Mouse (Mus musculus): ENCODE data around the gene Irak2. TPM values are rescaled to one million over a fixed set of nuclear protein-coding genes. Genes with fewer than 3 reads are reported as not detected.

Irak2 gene
- polyA plus RNA-seq, 1 experiment from 2014 or later: 1.3 TPM

GRCm38 (mm10) chr6:113643967-113644366 lies 5.7 kb downstream of the Irak2 start:
- WGBS: 98% methylated on average over 2 of the region's 2 CpGs
- H3K27me3 ChIP-seq: no peaks in the 10 kb centered on the region
- H3K9ac ChIP-seq (replicated peaks): no peak overlapping the region
- no peaks in the 10 kb centered on the region for H3K36me3 ChIP-seq
- H3K9me3 ChIP-seq: no peaks in the 10 kb centered on the region
- H3K4me2 ChIP-seq (replicated peaks): no peak overlapping the region
- H3K4me3 ChIP-seq (replicated peaks): no peak overlapping the region
- ATAC-seq: no peak
- H3K27ac ChIP-seq: no peak overlapping the region
- no peaks in the 10 kb centered on the region for H3K4me1 ChIP-seq (replicated peaks)

- H3K36me3 ChIP-seq: no peaks in the 10 kb centered on the region
- no peaks in the 10 kb centered on the region for H3K4me1 ChIP-seq (replicated peaks)
- H3K9ac ChIP-seq (replicated peaks): no peak overlapping the region
- no peak for ATAC-seq
- WGBS: 85% methylated on average over 8 of the region's 8 CpGs
- no peaks in the 10 kb centered on the region for H3K9me3 ChIP-seq
- no peak overlapping the region for H3K4me3 ChIP-seq (replicated peaks)
- H3K27ac ChIP-seq: no peak overlapping the region
- no peak overlapping the region for H3K4me2 ChIP-seq (replicated peaks)
- no peaks in the 10 kb centered on the region for H3K27me3 ChIP-seq
Observed at GRCm38 (mm10) chr6:113644808-113645207, 6.5 kb downstream of the Irak2 start.

- WGBS: 87% methylated on average over 7 of the region's 7 CpGs
- H3K4me2 ChIP-seq (replicated peaks): no peak overlapping the region
Observed at GRCm38 (mm10) chr6:113649346-113650196, 11.3 kb downstream of the Irak2 start.

GRCm38 (mm10) chr6:113650197-113650640 lies 12.0 kb downstream of the Irak2 start:
- Histone ChIP-seq H3K27me3 (no peaks in the 10 kb centered on the region), H3K4me2 (replicated peaks) (no peak overlapping the region), H3K9ac (replicated peaks) (no peak overlapping the region), H3K4me3 (replicated peaks) (no peak overlapping the region), H3K9me3 (no peaks in the 10 kb centered on the region), H3K36me3 (no peaks in the 10 kb centered on the region), H3K4me1 (replicated peaks) (no peaks in the 10 kb centered on the region), H3K27ac (no peak overlapping the region)
- 79% methylated on average over 4 of the region's 4 CpGs for WGBS
- no peak for ATAC-seq

More at GRCm38 (mm10) chr6:113649346-113650196, 11.3 kb downstream of the Irak2 start:
- Histone ChIP-seq H3K27me3 (no peaks in the 10 kb centered on the region), H3K27ac (no peak overlapping the region), H3K9ac (replicated peaks) (no peak overlapping the region), H3K9me3 (no peaks in the 10 kb centered on the region), H3K4me3 (replicated peaks) (no peak overlapping the region), H3K4me1 (replicated peaks) (no peaks in the 10 kb centered on the region), H3K36me3 (no peaks in the 10 kb centered on the region)
- ATAC-seq: no peak

GRCm38 (mm10) chr6:113651626-113652025 lies 13.4 kb downstream of the Irak2 start:
- no peak for ATAC-seq
- H3K36me3 ChIP-seq: no peaks in the 10 kb centered on the region
- no peaks in the 10 kb centered on the region for H3K4me1 ChIP-seq (replicated peaks)
- H3K4me2 ChIP-seq (replicated peaks): no peak overlapping the region
- no peak overlapping the region for H3K4me3 ChIP-seq (replicated peaks)
- H3K9me3 ChIP-seq: no peaks in the 10 kb centered on the region
- H3K9ac ChIP-seq (replicated peaks): no peak overlapping the region
- no peaks in the 10 kb centered on the region for H3K27me3 ChIP-seq
- WGBS: 63% methylated on average over 3 of the region's 3 CpGs
- H3K27ac ChIP-seq: no peak overlapping the region

GRCm38 (mm10) chr6:113653551-113653950 lies 15.3 kb downstream of the Irak2 start:
- no peak for ATAC-seq
- Histone ChIP-seq H3K27me3 (no peaks in the 10 kb centered on the region), H3K4me1 (replicated peaks) (no peaks in the 10 kb centered on the region), H3K4me2 (replicated peaks) (no peak overlapping the region), H3K36me3 (no peaks in the 10 kb centered on the region), H3K9me3 (no peaks in the 10 kb centered on the region), H3K27ac (no peak overlapping the region), H3K9ac (replicated peaks) (no peak overlapping the region), H3K4me3 (replicated peaks) (no peak overlapping the region)
- WGBS: 92% methylated on average over 7 of the region's 7 CpGs

- Histone ChIP-seq H3K27ac (no peak overlapping the region), H3K27me3 (no peaks in the 10 kb centered on the region), H3K4me3 (replicated peaks) (no peak overlapping the region), H3K36me3 (no peaks in the 10 kb centered on the region), H3K4me1 (replicated peaks) (no peaks in the 10 kb centered on the region), H3K9me3 (no peaks in the 10 kb centered on the region), H3K4me2 (replicated peaks) (no peak overlapping the region), H3K9ac (replicated peaks) (no peak overlapping the region)
- no peak for ATAC-seq
- 86% methylated on average over 8 of the region's 8 CpGs for WGBS
Observed at GRCm38 (mm10) chr6:113654102-113654501, 15.8 kb downstream of the Irak2 start.

- ATAC-seq: no peak
- Histone ChIP-seq H3K27me3 (no peaks in the 10 kb centered on the region), H3K36me3 (no peaks in the 10 kb centered on the region), H3K4me2 (replicated peaks) (no peak overlapping the region), H3K4me1 (replicated peaks) (no peaks in the 10 kb centered on the region), H3K9me3 (no peaks in the 10 kb centered on the region), H3K4me3 (replicated peaks) (no peak overlapping the region), H3K27ac (no peak overlapping the region), H3K9ac (replicated peaks) (no peak overlapping the region)
- 87% methylated on average over 16 of the region's 16 CpGs for WGBS
Observed at GRCm38 (mm10) chr6:113654753-113655397, 16.6 kb downstream of the Irak2 start.

GRCm38 (mm10) chr6:113655475-113655874 lies 17.2 kb downstream of the Irak2 start:
- ATAC-seq: no peak
- Histone ChIP-seq H3K27ac (no peak overlapping the region), H3K27me3 (no peaks in the 10 kb centered on the region), H3K4me2 (replicated peaks) (no peak overlapping the region), H3K36me3 (no peaks in the 10 kb centered on the region), H3K9ac (replicated peaks) (no peak overlapping the region), H3K9me3 (no peaks in the 10 kb centered on the region), H3K4me3 (replicated peaks) (no peak overlapping the region), H3K4me1 (replicated peaks) (no peaks in the 10 kb centered on the region)
- WGBS: 87% methylated on average over 3 of the region's 3 CpGs

GRCm38 (mm10) chr6:113656847-113657246 lies 18.6 kb downstream of the Irak2 start:
- 82% methylated on average over 6 of the region's 6 CpGs for WGBS
- H3K4me1 ChIP-seq (replicated peaks): 0 out of 2 replicates have a peak, but pooled peaks cover 3% of the 10 kb centered on the region
- ATAC-seq: no peak
- no peak overlapping the region for H3K4me2 ChIP-seq (replicated peaks)
- H3K27me3 ChIP-seq: no peaks in the 10 kb centered on the region
- H3K9me3 ChIP-seq: no peaks in the 10 kb centered on the region
- no peak overlapping the region for H3K9ac ChIP-seq (replicated peaks)
- no peak overlapping the region for H3K4me3 ChIP-seq (replicated peaks)
- H3K27ac ChIP-seq: no peak overlapping the region
- H3K36me3 ChIP-seq: no peaks in the 10 kb centered on the region

- Histone ChIP-seq H3K4me1 (replicated peaks) (0 out of 2 replicates have a peak, but pooled peaks cover 3% of the 10 kb centered on the region), H3K27ac (no peak overlapping the region), H3K27me3 (no peaks in the 10 kb centered on the region), H3K4me3 (replicated peaks) (no peak overlapping the region), H3K9ac (replicated peaks) (no peak overlapping the region), H3K9me3 (no peaks in the 10 kb centered on the region), H3K36me3 (no peaks in the 10 kb centered on the region), H3K4me2 (replicated peaks) (no peak overlapping the region)
- 63% methylated on average over 3 of the region's 3 CpGs for WGBS
- ATAC-seq: no peak
Observed at GRCm38 (mm10) chr6:113658226-113658625, 20.0 kb downstream of the Irak2 start.

GRCm38 (mm10) chr6:113659648-113660491 lies 21.6 kb downstream of the Irak2 start:
- 78% methylated on average over 8 of the region's 8 CpGs for WGBS
- ATAC-seq: no peak

More at GRCm38 (mm10) chr6:113659648-113660491, 21.6 kb downstream of the Irak2 start:
- H3K27ac ChIP-seq: no peak overlapping the region
- H3K4me2 ChIP-seq (replicated peaks): no peak overlapping the region
- H3K9me3 ChIP-seq: no peaks in the 10 kb centered on the region
- 0 out of 2 replicates have a peak, but pooled peaks cover 3% of the 10 kb centered on the region for H3K4me1 ChIP-seq (replicated peaks)
- H3K36me3 ChIP-seq: no peaks in the 10 kb centered on the region
- H3K4me3 ChIP-seq (replicated peaks): no peak overlapping the region
- no peak overlapping the region for H3K9ac ChIP-seq (replicated peaks)
- no peaks in the 10 kb centered on the region for H3K27me3 ChIP-seq

Data from midbrain, embryonic 13.5 days (tissue).